Mouse (Mus musculus): ENCODE measurements around the gene Cfap77. TPM values are rescaled to one million over a fixed set of nuclear protein-coding genes. Genes with fewer than 3 reads are reported as not detected.

Gene Cfap77
- polyA plus RNA-seq, 1 experiment from 2014 or later, result 0.55 TPM

- Histone ChIP-seq H3K36me3 (ENCODE audit: control insufficient read depth, insufficient read depth, low read length) (no peaks in the 10 kb centered on the region; the same call in 1 of the 2 replicates), H3K9me3 (ENCODE audit: control insufficient read depth, low read length) (no peaks in the 10 kb centered on the region)
These were observed 162.1 kb downstream of the Cfap77 start for GRCm38 (mm10) chr2:28892796-28893195.

DNA sequence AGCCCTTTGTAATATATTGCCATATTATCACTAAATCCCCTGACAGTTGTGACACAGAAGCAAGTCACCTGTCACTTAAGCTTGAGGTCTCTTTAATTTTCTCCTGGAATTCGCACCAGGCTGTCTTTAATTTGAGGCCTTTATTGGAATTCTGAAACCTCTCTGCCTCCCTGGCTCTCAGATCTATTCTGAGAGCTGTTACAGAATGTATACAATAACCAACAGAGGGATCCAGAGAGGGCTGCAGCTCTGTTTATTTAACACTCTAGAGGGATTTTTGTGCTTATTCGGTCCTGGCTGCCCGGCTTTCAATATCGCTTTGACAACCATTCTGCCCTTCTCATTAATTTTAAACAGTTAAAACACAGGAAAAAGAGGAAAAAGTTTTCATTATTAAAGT is 170.0 kb downstream of the Cfap77 start:
- H3K4me2 ChIP-seq (ENCODE audit: low read depth, low read length, severe bottlenecking), result no peak overlapping the region
- no peaks in the 10 kb centered on the region for H3K9me3 ChIP-seq (ENCODE audit: control insufficient read depth, low read length)
- H3K36me3 ChIP-seq (ENCODE audit: control insufficient read depth, insufficient read depth, low read length), result no peaks in the 10 kb centered on the region; the same call in 1 of the 2 replicates
- H3K9ac ChIP-seq (ENCODE audit: low read length), result no peak overlapping the region
- no peak overlapping the region for H3K4me3 ChIP-seq (ENCODE audit: low read depth, low read length)
- H3K27ac ChIP-seq (ENCODE audit: low read depth, low read length), result no peak overlapping the region
- 63% methylated on average over 4 of the region's 4 CpGs for WGBS
- H3K4me1 ChIP-seq (replicated peaks; ENCODE audit: control insufficient read depth, insufficient read depth, low read length), result no peaks in the 10 kb centered on the region
- ATAC-seq (replicated peaks; ENCODE audit: low FRiP score), result no peak
- no peaks in the 10 kb centered on the region for H3K27me3 ChIP-seq (ENCODE audit: control insufficient read depth, insufficient read depth, low read length)
- no peak for DNase-seq (ENCODE audit: low spot score)

More at GRCm38 (mm10) chr2:28892796-28893195, 162.1 kb downstream of the Cfap77 start:
- no peak overlapping the region for H3K27ac ChIP-seq (ENCODE audit: low read depth, low read length)
- 0 out of 2 replicates have a peak, but pooled peaks cover 3% of the 10 kb centered on the region for H3K4me1 ChIP-seq (replicated peaks; ENCODE audit: control insufficient read depth, insufficient read depth, low read length)
- WGBS, result 30% methylated on average over 1 of the region's 1 CpGs
- ATAC-seq (replicated peaks; ENCODE audit: low FRiP score), result no peak
- H3K9ac ChIP-seq (ENCODE audit: low read length), result no peak overlapping the region
- no peak for DNase-seq (ENCODE audit: low spot score)
- H3K4me3 ChIP-seq (ENCODE audit: low read depth, low read length), result no peak overlapping the region
- no peaks in the 10 kb centered on the region for H3K27me3 ChIP-seq (ENCODE audit: control insufficient read depth, insufficient read depth, low read length)
- no peak overlapping the region for H3K4me2 ChIP-seq (ENCODE audit: low read depth, low read length, severe bottlenecking)

DNA sequence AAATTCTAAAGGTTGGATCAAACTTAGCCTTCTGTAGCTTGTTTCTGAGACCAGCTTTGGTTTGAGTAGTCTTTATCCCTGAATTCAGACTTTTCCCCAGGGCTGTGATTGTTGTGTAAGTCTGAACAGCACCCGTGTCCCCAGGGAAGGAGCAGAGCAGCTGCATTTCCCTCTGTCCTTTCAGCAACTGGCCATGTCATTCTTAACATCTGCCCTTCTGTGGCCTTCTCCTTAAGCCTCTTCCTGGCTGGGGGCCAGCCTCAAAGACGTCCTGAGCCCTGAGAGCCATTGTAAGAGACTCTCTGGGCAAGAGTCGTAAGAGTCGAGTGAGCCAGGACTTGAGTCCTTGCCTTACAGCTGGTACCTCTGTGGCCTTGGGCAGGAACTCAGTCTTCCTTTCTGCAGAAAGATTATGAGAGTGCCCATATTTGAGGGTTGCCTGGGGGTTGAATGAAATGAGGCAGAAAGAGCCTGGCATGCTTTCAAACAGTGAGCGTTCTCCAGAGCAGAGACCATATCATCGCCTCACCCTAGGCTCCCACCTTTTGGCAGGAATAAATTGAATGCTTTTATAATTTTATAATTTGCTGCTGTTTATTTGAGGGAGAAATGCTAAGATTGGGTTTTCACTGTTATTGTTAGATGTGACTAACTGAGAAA is 171.9 kb downstream of the Cfap77 start:
- Histone ChIP-seq H3K9ac (ENCODE audit: low read length) (no peak overlapping the region), H3K4me3 (ENCODE audit: low read depth, low read length) (no peak overlapping the region), H3K27ac (ENCODE audit: low read depth, low read length) (no peak overlapping the region), H3K9me3 (ENCODE audit: control insufficient read depth, low read length) (no peaks in the 10 kb centered on the region), H3K4me1 (replicated peaks; ENCODE audit: control insufficient read depth, insufficient read depth, low read length) (no peaks in the 10 kb centered on the region), H3K36me3 (ENCODE audit: control insufficient read depth, insufficient read depth, low read length) (no peaks in the 10 kb centered on the region), H3K27me3 (ENCODE audit: control insufficient read depth, insufficient read depth, low read length) (no peaks in the 10 kb centered on the region), H3K4me2 (ENCODE audit: low read depth, low read length, severe bottlenecking) (no peak overlapping the region)
- 68% methylated on average over 6 of the region's 6 CpGs for WGBS
- DNase-seq (ENCODE audit: low spot score), result no peak
- ATAC-seq (replicated peaks; ENCODE audit: low FRiP score), result no peak

DNA sequence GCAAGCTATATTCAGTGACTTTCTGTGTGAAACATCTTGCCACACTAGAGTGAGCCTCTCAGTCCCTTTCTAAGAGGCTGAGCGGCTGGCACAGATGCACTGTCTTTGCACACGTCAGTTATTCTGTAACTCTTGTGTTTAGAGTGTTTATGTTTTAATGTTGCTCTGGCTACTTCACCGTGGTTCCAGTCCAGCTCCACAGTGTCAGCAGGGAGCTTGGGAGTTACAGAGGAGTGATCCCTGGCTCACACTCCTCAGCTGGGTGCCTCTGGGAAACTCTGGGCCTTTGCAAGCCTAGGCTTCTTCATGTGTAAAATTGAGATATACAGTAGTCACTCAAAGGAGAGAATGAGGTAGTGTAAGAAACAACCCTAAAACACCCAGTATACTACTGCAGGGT is 172.8 kb downstream of the Cfap77 start:
- ATAC-seq (replicated peaks; ENCODE audit: low FRiP score) (no peak), DNase-seq (ENCODE audit: low spot score) (no peak)
- H3K4me2 ChIP-seq (ENCODE audit: low read depth, low read length, severe bottlenecking), result no peak overlapping the region
- H3K4me3 ChIP-seq (ENCODE audit: low read depth, low read length), result no peak overlapping the region
- H3K9me3 ChIP-seq (ENCODE audit: control insufficient read depth, low read length), result no peaks in the 10 kb centered on the region
- H3K27me3 ChIP-seq (ENCODE audit: control insufficient read depth, insufficient read depth, low read length), result no peaks in the 10 kb centered on the region
- no peak overlapping the region for H3K9ac ChIP-seq (ENCODE audit: low read length)
- WGBS, result 88% methylated on average over 3 of the region's 3 CpGs
- H3K36me3 ChIP-seq (ENCODE audit: control insufficient read depth, insufficient read depth, low read length), result no peaks in the 10 kb centered on the region
- no peak overlapping the region for H3K27ac ChIP-seq (ENCODE audit: low read depth, low read length)
- no peaks in the 10 kb centered on the region for H3K4me1 ChIP-seq (replicated peaks; ENCODE audit: control insufficient read depth, insufficient read depth, low read length)

DNA sequence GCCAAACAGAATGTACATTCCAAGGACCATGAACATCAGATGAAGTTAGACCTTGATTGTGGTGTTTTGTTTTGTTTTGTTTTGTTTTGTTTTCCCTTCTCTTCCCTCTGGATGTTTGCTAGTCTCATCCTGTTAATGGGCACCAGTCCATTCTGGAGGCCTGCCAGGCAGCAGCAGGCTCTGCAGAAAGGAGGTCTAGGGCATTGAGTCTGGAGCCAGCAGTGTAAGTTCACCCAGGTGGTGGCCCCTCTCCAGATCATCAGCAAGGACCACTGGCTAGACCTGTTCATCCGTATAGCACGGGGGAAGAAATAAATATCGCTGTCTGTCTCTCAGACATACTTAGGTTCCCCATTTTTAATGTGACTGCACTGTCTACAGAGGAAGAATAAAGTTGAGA is 173.6 kb downstream of the Cfap77 start:
- H3K9ac ChIP-seq (ENCODE audit: low read length), result no peak overlapping the region
- H3K36me3 ChIP-seq (ENCODE audit: control insufficient read depth, insufficient read depth, low read length), result no peaks in the 10 kb centered on the region
- ATAC-seq (replicated peaks; ENCODE audit: low FRiP score) (no peak), DNase-seq (ENCODE audit: low spot score) (no peak)
- H3K9me3 ChIP-seq (ENCODE audit: control insufficient read depth, low read length), result no peaks in the 10 kb centered on the region
- no peaks in the 10 kb centered on the region for H3K4me1 ChIP-seq (replicated peaks; ENCODE audit: control insufficient read depth, insufficient read depth, low read length)
- no peak overlapping the region for H3K4me2 ChIP-seq (ENCODE audit: low read depth, low read length, severe bottlenecking)
- no peak overlapping the region for H3K27ac ChIP-seq (ENCODE audit: low read depth, low read length)
- no peaks in the 10 kb centered on the region for H3K27me3 ChIP-seq (ENCODE audit: control insufficient read depth, insufficient read depth, low read length)
- WGBS, result 89% methylated on average over 3 of the region's 3 CpGs
- no peak overlapping the region for H3K4me3 ChIP-seq (ENCODE audit: low read depth, low read length)

Other genes starting within 250 kb of the Cfap77 start
- 36.3 and 36.6 TPM in 2 replicates for gene Gtf3c4, start 214.7 kb downstream of the Cfap77 start, polyA plus RNA-seq (2014; fragmentation: Nextera tagmentation; extraction: Ambion mirVana)
- gene Ddx31, start 214.7 kb downstream of the Cfap77 start, polyA plus RNA-seq (2014; fragmentation: Nextera tagmentation; extraction: Ambion mirVana), result 19.7 and 21.6 TPM in 2 replicates
- gene Barhl1, start 138.4 kb downstream of the Cfap77 start, polyA plus RNA-seq (2014; fragmentation: Nextera tagmentation; extraction: Ambion mirVana), result 2.2 and 3.5 TPM in 2 replicates
- gene Ttf1, start 5.2 kb upstream of the Cfap77 start, polyA plus RNA-seq (2014; fragmentation: Nextera tagmentation; extraction: Ambion mirVana), result 13.6 and 14.7 TPM in 2 replicates
- gene Setx, start 69.1 kb upstream of the Cfap77 start, polyA plus RNA-seq (2014; fragmentation: Nextera tagmentation; extraction: Ambion mirVana), result 11.2 and 12.2 TPM in 2 replicates
- 1.6 and 2.4 TPM in 2 replicates for gene Ntng2, start 197.9 kb upstream of the Cfap77 start, polyA plus RNA-seq (2014; fragmentation: Nextera tagmentation; extraction: Ambion mirVana)

Measured in forebrain, embryonic 11.5 days (tissue).